In the genomic region with DNA sequence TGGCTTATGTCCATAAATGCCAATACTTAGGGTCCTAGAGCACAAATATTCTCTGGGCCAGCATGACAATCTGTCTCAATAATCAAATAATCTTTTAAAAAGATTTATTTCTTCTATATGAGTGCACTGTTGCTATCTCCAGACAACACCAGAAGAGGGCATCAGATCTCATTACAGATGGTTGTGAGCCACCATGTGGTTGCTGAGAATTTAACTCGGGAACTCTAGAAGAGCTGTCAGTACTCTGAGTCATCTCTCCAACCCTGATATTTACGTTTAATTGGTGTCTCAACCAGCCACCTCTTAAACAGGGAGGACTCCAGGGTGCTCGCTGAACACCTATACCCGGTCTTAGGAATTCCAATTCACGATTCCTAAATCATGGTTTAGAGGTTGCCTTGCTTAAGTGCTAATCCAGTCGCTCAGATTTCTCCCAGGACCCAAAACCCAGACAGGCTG, we compare ENCODE assay signal across 8 mouse cellular contexts. TPM values are rescaled to one million over a fixed set of nuclear protein-coding genes. Genes with fewer than 3 reads are reported as not detected.
A peak's percentile ranks its signal among the peaks of the same experiment; 100 is the strongest.
DNase-seq lines count a peak whose midpoint lies in the region; ATAC-seq and TF ChIP-seq lines count a peak whose summit lies in the region.
"Not testable (repeated sequence)": the region's sequence is repeated elsewhere in the genome, so short reads cannot be mapped to it uniquely, and the experiment has no call there.

No protein-coding gene starts in this region.

- TF ChIP-seq CTCF in G1E (IDR thresholded peaks at IDR 0.05; ENCODE audit: low read depth, low read length), result not testable (repeated sequence)

- H3K4me3 ChIP-seq in G1E (ENCODE audit: low read depth, low read length), result peak overlapping the region; percentile 73
- H3K4me3 ChIP-seq in hindbrain, embryonic 14.5 days (replicated peaks; ENCODE audit: low read length), result peak overlapping the region; percentile 57
- H3K4me3 ChIP-seq in liver, embryonic 13.5 days (replicated peaks), result peak overlapping the region; percentile 71
- peak overlapping the region; percentile 90 for H3K4me3 ChIP-seq in midbrain, embryonic 15.5 days
- H3K4me3 ChIP-seq in stomach, embryonic 15.5 days (replicated peaks), result peak overlapping the region; percentile 75

- ATAC-seq in G1E (ENCODE audit: extremely low read depth, insufficient number of reproducible peaks, low FRiP score, poor library complexity, severe bottlenecking); hindbrain, embryonic 14.5 days (ENCODE audit: low FRiP score); liver, embryonic 13.5 days (ENCODE audit: low read depth); stomach, embryonic 15.5 days (ENCODE audit: insufficient read depth, low FRiP score, low read depth): not testable (repeated sequence)
- peak; percentile 52; the same call in 1 of the 2 replicates for ATAC-seq in frontal cortex, adult (ENCODE audit: low TSS enrichment)
- ATAC-seq in midbrain, embryonic 15.5 days (replicated peaks), result peak; percentile 24

- H3K4me2 ChIP-seq in hindbrain, embryonic 14.5 days (replicated peaks), result peak overlapping the region; percentile 73
- peak overlapping the region; percentile 77 for H3K4me2 ChIP-seq in liver, embryonic 13.5 days
- peak overlapping the region; percentile 89 for H3K4me2 ChIP-seq in midbrain, embryonic 15.5 days
- peak overlapping the region; percentile 62 for H3K4me2 ChIP-seq in stomach, embryonic 15.5 days

- not testable (repeated sequence) for H3K27me3 ChIP-seq in G1E (ENCODE audit: insufficient read depth, low read length); hindbrain, embryonic 14.5 days (ENCODE audit: control insufficient read depth, insufficient read depth, low read length); liver, embryonic 13.5 days; midbrain, embryonic 15.5 days (replicated peaks); stomach, embryonic 15.5 days (replicated peaks)

- WGBS in hindbrain, embryonic 14.5 days, result 53% methylated on average over 6 of the region's 6 CpGs
- 48% methylated on average over 6 of the region's 6 CpGs for WGBS in liver, embryonic 13.5 days (ENCODE audit: insufficient replicate concordance)
- WGBS in midbrain, embryonic 15.5 days, result 51% methylated on average over 6 of the region's 6 CpGs
- WGBS in stomach, embryonic 15.5 days, result 45% methylated on average over 6 of the region's 6 CpGs

- peaks cover 11% of the 10 kb centered on the region for H3K36me3 ChIP-seq in G1E (replicated peaks)
- H3K36me3 ChIP-seq in hindbrain, embryonic 14.5 days (replicated peaks; ENCODE audit: control insufficient read depth, insufficient read depth), result peaks cover 24% of the 10 kb centered on the region
- peaks cover 45% of the 10 kb centered on the region for H3K36me3 ChIP-seq in liver, embryonic 13.5 days
- H3K36me3 ChIP-seq in midbrain, embryonic 15.5 days (replicated peaks), result peaks cover 14% of the 10 kb centered on the region
- peaks cover 33% of the 10 kb centered on the region for H3K36me3 ChIP-seq in stomach, embryonic 15.5 days

- DNase-seq in G1E (ENCODE audit: low spot score); hindbrain, embryonic 14.5 days (ENCODE audit: low spot score); liver, embryonic 13.5 days: not testable (repeated sequence)
- DNase-seq in cerebellum, adult 9-10 months, result peak; percentile 53
- peak; percentile 47 for DNase-seq in layer of hippocampus, adult 11-12 months (ENCODE audit: low spot score)

- H3K27ac ChIP-seq in hindbrain, embryonic 14.5 days; liver, embryonic 13.5 days: not testable (repeated sequence)
- H3K27ac ChIP-seq in midbrain, embryonic 15.5 days, result peak overlapping the region; percentile 67
- peak overlapping the region; percentile 49; the same call in 1 of the 2 replicates for H3K27ac ChIP-seq in stomach, embryonic 15.5 days

- not testable (repeated sequence) for H3K9me3 ChIP-seq in G1E (replicated peaks); midbrain, embryonic 15.5 days; stomach, embryonic 15.5 days
- peaks cover 24% of the 10 kb centered on the region for H3K9me3 ChIP-seq in hindbrain, embryonic 14.5 days (ENCODE audit: control insufficient read depth, low read length)
- peaks cover 21% of the 10 kb centered on the region for H3K9me3 ChIP-seq in liver, embryonic 13.5 days (replicated peaks)

- peaks cover 14% of the 10 kb centered on the region for H3K4me1 ChIP-seq in G1E (ENCODE audit: insufficient read depth, low read depth, low read length)
- not testable (repeated sequence) for H3K4me1 ChIP-seq in hindbrain, embryonic 14.5 days (replicated peaks; ENCODE audit: control insufficient read depth, insufficient read depth, low read length); midbrain, embryonic 15.5 days; stomach, embryonic 15.5 days
- H3K4me1 ChIP-seq in liver, embryonic 13.5 days (replicated peaks), result peaks cover 11% of the 10 kb centered on the region

- H3K9ac ChIP-seq in hindbrain, embryonic 14.5 days, result peak overlapping the region; percentile 59
- peak overlapping the region; percentile 76 for H3K9ac ChIP-seq in liver, embryonic 13.5 days
- peak overlapping the region; percentile 63 for H3K9ac ChIP-seq in midbrain, embryonic 15.5 days
- H3K9ac ChIP-seq in stomach, embryonic 15.5 days, result peak overlapping the region; percentile 64

RNA-seq across cellular contexts. Expression of gene Srpk2, which starts 27.3 kb away (rescaled TPM):
- total RNA-seq in G1E (2014; fragmentation: Nextera tagmentation), result 63.5 and 65.6 TPM in 2 replicates
- total RNA-seq in G1E (2017), result 65.8 and 76.4 TPM in 2 replicates
- polyA plus RNA-seq in G1E (2012), result 10.1 and 11.1 TPM in 2 replicates
- 110 and 119 TPM in 2 replicates for polyA plus RNA-seq in hindbrain, embryonic 14.5 days (2014; fragmentation: Nextera tagmentation; extraction: Ambion mirVana)
- 7.8 and 7.9 TPM in 2 replicates for polyA plus RNA-seq in liver, embryonic 13.5 days (2015; fragmentation: Nextera tagmentation; extraction: Ambion mirVana)
- polyA plus RNA-seq in midbrain, embryonic 15.5 days (2015; fragmentation: Nextera tagmentation; extraction: Ambion mirVana), result 105 and 107 TPM in 2 replicates
- 40.3 and 41.1 TPM in 2 replicates for polyA plus RNA-seq in stomach, embryonic 15.5 days (2015; fragmentation: Nextera tagmentation; extraction: Ambion mirVana)
